Mouse (Mus musculus): ENCODE measurements around the gene Galnt10. TPM values are rescaled to one million over a fixed set of nuclear protein-coding genes. Genes with fewer than 3 reads are reported as not detected.

Galnt10 gene
- 27.1 and 30.9 TPM in 2 replicates for polyA plus RNA-seq (2015; fragmentation: Nextera tagmentation; extraction: Ambion mirVana)

DNA sequence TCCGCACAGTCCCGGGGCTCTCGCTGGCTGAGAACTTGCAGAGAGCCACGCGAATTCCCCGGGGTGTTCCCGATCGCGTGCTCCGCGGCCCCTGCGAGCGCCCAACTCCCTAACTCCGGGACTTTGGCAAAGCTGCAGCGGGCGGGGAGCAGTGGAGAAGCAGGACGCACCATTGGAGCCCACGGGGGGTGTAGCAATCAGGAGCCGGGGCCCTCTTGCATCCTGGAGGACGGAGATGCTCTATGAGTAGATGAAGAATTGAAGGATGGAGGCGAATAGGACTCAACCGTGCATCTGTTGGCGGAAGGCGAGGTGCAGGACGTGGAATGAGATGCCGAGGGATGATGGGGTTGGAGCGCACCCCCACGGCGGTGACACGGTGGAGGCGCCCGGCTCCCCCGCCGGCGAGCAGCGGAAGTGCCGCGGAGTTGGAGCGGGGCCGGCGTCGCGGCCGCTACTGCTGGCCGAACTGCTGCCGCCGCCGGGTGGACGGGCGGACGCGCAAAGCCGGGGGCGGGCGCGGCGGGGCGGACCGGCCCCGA, at the start of gene Galnt10:
Gene Galnt10 (plus strand): TSS at position 425 of the 542 bp plus-strand sequence.
- Histone ChIP-seq H3K27me3 (peaks cover 9% of the 10 kb centered on the region), H3K9ac (peak within 1 kb of the TSS; percentile 93), H3K4me3 (replicated peaks) (peak within 1 kb of the TSS; percentile 85), H3K27ac (replicated peaks) (peak within 1 kb of the TSS; percentile 78), H3K4me1 (replicated peaks) (peaks cover 55% of the 10 kb centered on the region), H3K4me2 (peak within 1 kb of the TSS; percentile 98), H3K9me3 (replicated peaks) (no peaks in the 10 kb centered on the region), H3K36me3 (replicated peaks) (peaks cover 22% of the 10 kb centered on the region)
- WGBS (ENCODE audit: insufficient replicate concordance) = under 1% methylated on average over 57 of the region's 60 CpGs
- peak; percentile 88 for ATAC-seq (ENCODE audit: insufficient read depth)

DNA sequence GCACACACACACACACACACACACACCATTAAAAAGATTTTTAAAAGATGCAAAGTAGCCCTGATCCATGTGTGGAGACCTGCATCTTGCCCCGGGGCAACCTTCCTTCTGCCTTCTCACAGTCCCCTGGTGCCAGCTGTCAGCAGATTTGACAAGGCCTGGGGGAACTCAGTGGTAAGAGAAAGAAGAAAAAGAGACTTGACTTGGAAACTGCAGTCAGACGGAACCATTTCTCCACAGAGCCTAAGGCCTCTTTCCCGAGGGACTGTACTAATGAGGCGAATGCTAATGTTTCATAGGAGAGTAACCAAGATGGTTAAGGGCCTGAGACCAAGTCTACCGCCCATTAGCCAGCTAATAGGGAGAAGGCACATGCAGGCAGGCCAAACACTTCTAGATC, 49.3 kb upstream of the Galnt10 start:
- Histone ChIP-seq H3K9me3 (replicated peaks) (no peaks in the 10 kb centered on the region), H3K27me3 (peaks cover 28% of the 10 kb centered on the region), H3K4me1 (replicated peaks) (no peaks in the 10 kb centered on the region), H3K4me3 (replicated peaks) (no peak overlapping the region), H3K9ac (no peak overlapping the region), H3K27ac (replicated peaks) (no peak overlapping the region), H3K4me2 (no peak overlapping the region), H3K36me3 (replicated peaks) (no peaks in the 10 kb centered on the region)
- no peak for ATAC-seq (ENCODE audit: insufficient read depth)
- WGBS (ENCODE audit: insufficient replicate concordance) = 62% methylated on average over 5 of the region's 5 CpGs

DNA sequence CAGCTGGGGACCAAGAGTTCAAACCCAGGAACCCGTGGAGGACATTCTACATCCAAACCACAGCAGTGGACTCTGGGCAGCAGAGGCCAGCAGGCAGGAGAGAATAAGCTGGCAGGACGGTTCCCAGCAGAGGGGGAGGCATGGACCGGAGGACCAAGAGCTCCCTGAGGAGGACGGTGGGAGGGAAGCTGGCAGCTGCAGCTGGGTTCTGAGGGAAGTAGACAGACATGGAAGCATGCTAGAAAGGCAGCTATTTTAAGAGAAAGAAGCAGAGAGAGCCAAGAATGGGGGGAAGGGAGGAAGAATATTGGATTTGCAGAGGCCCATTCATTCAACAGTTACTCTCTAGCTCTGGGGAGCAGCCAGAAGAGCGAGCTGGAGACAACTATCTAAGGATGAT, 47.1 kb upstream of the Galnt10 start:
- no peak overlapping the region for H3K27ac ChIP-seq (replicated peaks)
- no peaks in the 10 kb centered on the region for H3K9me3 ChIP-seq (replicated peaks)
- ATAC-seq (ENCODE audit: insufficient read depth) = no peak
- peaks cover 12% of the 10 kb centered on the region for H3K4me1 ChIP-seq (replicated peaks)
- H3K4me2 ChIP-seq = no peak overlapping the region
- no peak overlapping the region for H3K9ac ChIP-seq
- no peaks in the 10 kb centered on the region for H3K36me3 ChIP-seq (replicated peaks)
- no peak overlapping the region for H3K4me3 ChIP-seq (replicated peaks)
- WGBS (ENCODE audit: insufficient replicate concordance) = 53% methylated on average over 5 of the region's 5 CpGs
- H3K27me3 ChIP-seq = peaks cover 28% of the 10 kb centered on the region

DNA sequence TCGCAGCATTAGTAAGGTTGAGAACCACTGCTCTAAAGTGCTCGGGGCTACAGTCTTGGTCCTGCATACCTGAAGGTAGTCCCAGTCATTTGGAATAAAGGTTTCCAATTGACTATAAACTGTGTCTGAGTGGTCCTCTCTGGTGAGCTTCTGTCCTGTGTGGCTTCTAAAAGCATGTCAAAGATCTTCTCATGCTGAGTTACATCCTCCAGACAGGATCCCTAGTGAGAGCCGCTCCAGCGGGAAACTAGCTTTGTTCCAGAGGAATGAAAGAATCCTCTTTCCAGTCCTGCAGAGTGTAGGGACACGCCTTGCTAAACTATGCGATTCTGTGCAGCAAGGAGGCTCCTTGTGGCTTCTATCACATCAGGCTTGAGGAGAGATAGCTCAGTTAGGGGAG, 45.9 kb upstream of the Galnt10 start:
- H3K36me3 ChIP-seq (replicated peaks) = no peaks in the 10 kb centered on the region
- no peaks in the 10 kb centered on the region for H3K9me3 ChIP-seq (replicated peaks)
- H3K4me1 ChIP-seq (replicated peaks) = peaks cover 12% of the 10 kb centered on the region
- no peak overlapping the region for H3K9ac ChIP-seq
- no peak for ATAC-seq (ENCODE audit: insufficient read depth)
- H3K27me3 ChIP-seq = peaks cover 32% of the 10 kb centered on the region
- no peak overlapping the region for H3K27ac ChIP-seq (replicated peaks)
- no peak overlapping the region for H3K4me3 ChIP-seq (replicated peaks)
- WGBS (ENCODE audit: insufficient replicate concordance) = 66% methylated on average over 6 of the region's 6 CpGs
- H3K4me2 ChIP-seq = no peak overlapping the region

DNA sequence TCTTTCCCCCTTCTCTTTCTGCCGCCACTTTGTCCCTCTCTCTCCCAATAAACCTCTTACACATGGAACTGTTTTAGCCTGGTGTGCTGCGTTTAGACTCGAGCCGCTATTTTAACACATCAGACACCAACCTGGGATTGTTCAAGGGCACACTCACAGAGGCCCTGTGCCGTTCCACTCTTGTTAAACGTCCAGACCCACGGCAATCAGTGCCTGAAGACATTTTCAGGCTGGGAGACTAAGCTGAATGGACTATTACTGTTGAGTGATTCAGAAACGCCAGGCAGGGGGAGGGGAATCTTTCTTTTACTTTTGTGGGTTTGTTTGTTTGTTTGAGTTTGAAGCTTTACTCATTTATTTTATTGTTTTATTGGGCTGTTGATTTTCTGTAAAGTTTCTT, 45.1 kb upstream of the Galnt10 start:
- Histone ChIP-seq H3K27me3 (peaks cover 32% of the 10 kb centered on the region), H3K4me2 (no peak overlapping the region), H3K4me1 (replicated peaks) (peaks cover 12% of the 10 kb centered on the region), H3K9ac (no peak overlapping the region), H3K4me3 (replicated peaks) (no peak overlapping the region), H3K27ac (replicated peaks) (no peak overlapping the region), H3K9me3 (replicated peaks) (no peaks in the 10 kb centered on the region), H3K36me3 (replicated peaks) (no peaks in the 10 kb centered on the region)
- ATAC-seq (ENCODE audit: insufficient read depth) = no peak
- WGBS (ENCODE audit: insufficient replicate concordance) = 46% methylated on average over 8 of the region's 8 CpGs

DNA sequence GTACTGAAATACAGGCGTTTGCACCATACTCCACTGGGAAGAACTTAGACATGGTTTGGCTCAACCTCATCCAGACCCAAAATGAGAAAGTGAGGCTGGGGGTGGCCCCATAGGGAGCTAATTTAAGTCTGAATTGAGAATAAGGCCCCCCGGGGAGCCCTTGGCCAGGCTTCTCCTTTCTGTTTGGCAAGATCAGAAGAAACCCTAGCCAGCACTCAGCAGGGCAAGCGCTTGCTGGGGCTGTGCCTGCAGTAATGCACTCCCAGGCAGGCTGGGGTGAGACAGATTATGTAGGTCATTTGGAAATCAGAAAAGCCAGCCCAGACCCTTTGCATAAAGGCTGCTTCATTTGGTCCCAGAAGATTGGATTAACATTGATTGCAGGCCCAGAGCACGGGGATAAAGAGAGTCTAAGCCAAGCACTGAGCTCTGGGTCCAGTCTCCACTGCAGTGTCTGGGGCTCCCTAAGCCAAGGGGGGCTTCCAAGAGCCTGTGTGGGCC, 44.6 kb upstream of the Galnt10 start:
- WGBS (ENCODE audit: insufficient replicate concordance) = 45% methylated on average over 4 of the region's 4 CpGs
- no peak overlapping the region for H3K4me3 ChIP-seq (replicated peaks)
- no peak overlapping the region for H3K4me2 ChIP-seq
- H3K4me1 ChIP-seq (replicated peaks) = peaks cover 12% of the 10 kb centered on the region
- no peak for ATAC-seq (ENCODE audit: insufficient read depth)
- H3K27me3 ChIP-seq = peaks cover 33% of the 10 kb centered on the region
- no peaks in the 10 kb centered on the region for H3K36me3 ChIP-seq (replicated peaks)
- no peak overlapping the region for H3K9ac ChIP-seq
- H3K9me3 ChIP-seq (replicated peaks) = no peaks in the 10 kb centered on the region
- H3K27ac ChIP-seq (replicated peaks) = no peak overlapping the region

DNA sequence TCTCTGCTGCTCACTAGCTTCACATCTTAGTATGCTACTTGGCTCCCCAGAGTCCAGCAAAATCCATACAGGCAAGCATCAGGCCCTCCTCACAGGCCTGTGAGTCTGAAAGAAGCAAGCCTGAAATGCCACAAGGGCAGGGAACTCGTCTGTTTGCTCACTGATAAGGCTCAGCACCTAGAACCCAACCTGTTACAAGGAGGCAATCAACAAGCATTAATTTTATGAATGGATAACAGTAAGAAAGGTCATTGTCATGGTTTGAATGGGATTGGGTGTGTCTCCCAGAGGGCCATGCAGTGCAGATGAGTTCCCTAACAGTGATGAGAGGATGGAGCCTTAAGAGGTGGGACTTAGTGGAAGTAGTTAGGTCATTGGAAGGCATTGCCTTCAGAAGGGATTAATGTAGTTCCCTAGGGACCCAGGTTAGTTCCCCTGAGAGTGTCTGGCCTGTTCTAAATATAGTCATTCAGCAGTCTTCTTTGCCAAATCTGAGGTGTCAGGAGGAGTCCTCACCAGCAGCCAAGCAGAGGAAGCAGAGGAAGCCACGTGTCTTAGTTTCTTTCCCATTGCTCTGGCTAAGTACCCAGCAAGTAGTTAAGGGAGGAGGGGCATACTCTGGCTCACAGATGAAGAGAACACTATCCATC, 43.3 kb upstream of the Galnt10 start:
- H3K9me3 ChIP-seq (replicated peaks) = no peaks in the 10 kb centered on the region
- no peaks in the 10 kb centered on the region for H3K36me3 ChIP-seq (replicated peaks)
- no peak overlapping the region for H3K4me2 ChIP-seq
- peaks cover 26% of the 10 kb centered on the region; the same call in 1 of the 2 replicates for H3K27me3 ChIP-seq
- H3K9ac ChIP-seq = no peak overlapping the region
- 20% methylated on average over 2 of the region's 2 CpGs for WGBS (ENCODE audit: insufficient replicate concordance)
- H3K27ac ChIP-seq (replicated peaks) = no peak overlapping the region
- ATAC-seq (ENCODE audit: insufficient read depth) = peak; percentile 52; the same call in 1 of the 2 replicates
- peaks cover 12% of the 10 kb centered on the region for H3K4me1 ChIP-seq (replicated peaks)
- no peak overlapping the region for H3K4me3 ChIP-seq (replicated peaks)

DNA sequence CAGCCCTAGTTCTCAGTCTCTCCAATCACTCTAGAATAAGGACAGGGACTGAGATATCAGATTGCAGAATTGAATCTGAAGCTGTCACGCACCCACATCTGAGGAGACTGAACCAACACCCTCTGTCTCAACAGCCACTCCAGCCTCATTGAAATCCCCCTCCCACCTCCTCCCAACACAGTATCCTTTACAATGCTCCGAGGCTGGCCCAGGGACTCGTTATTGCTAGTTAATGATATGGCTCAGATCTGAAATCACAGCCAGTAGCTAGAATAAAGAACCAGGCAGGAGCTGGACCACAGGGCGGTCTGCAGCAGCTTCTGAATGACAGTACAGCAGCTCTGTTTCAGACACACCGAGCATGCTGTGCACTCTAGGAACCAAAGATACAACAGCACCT, 40.2 kb upstream of the Galnt10 start:
- H3K36me3 ChIP-seq (replicated peaks) = no peaks in the 10 kb centered on the region
- H3K27ac ChIP-seq (replicated peaks) = no peak overlapping the region
- no peak overlapping the region for H3K9ac ChIP-seq
- 56% methylated on average over 5 of the region's 5 CpGs for WGBS (ENCODE audit: insufficient replicate concordance)
- peaks cover 25% of the 10 kb centered on the region; the same call in 1 of the 2 replicates for H3K27me3 ChIP-seq
- no peaks in the 10 kb centered on the region for H3K9me3 ChIP-seq (replicated peaks)
- no peak overlapping the region for H3K4me2 ChIP-seq
- H3K4me1 ChIP-seq (replicated peaks) = peaks cover 12% of the 10 kb centered on the region
- no peak overlapping the region for H3K4me3 ChIP-seq (replicated peaks)
- ATAC-seq (ENCODE audit: insufficient read depth) = no peak

DNA sequence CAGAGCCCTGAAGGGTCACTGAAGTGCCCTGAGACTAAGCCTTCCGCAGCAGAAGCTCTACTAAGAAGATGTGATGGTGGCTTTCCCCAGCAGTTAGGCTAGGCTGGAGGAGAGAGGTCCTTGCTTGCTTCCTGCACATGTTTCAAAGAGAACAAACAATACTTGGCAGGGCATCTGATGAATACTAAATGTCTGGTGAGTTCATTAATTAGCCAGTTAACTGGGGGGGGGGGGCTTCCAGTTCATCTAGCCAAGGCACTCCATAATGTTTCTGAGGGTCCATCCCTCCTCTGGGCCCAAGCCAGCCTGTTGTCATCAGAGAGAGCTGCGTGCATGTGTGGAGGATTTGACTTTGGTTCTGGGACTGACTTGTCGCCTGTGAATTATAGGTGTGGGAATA, 39.6 kb upstream of the Galnt10 start:
- Histone ChIP-seq H3K4me1 (replicated peaks) (peaks cover 12% of the 10 kb centered on the region), H3K4me3 (replicated peaks) (no peak overlapping the region), H3K36me3 (replicated peaks) (no peaks in the 10 kb centered on the region), H3K9ac (no peak overlapping the region), H3K27ac (replicated peaks) (no peak overlapping the region), H3K4me2 (no peak overlapping the region), H3K9me3 (replicated peaks) (no peaks in the 10 kb centered on the region), H3K27me3 (peaks cover 26% of the 10 kb centered on the region; the same call in 1 of the 2 replicates)
- ATAC-seq (ENCODE audit: insufficient read depth) = no peak
- 65% methylated on average over 3 of the region's 3 CpGs for WGBS (ENCODE audit: insufficient replicate concordance)

DNA sequence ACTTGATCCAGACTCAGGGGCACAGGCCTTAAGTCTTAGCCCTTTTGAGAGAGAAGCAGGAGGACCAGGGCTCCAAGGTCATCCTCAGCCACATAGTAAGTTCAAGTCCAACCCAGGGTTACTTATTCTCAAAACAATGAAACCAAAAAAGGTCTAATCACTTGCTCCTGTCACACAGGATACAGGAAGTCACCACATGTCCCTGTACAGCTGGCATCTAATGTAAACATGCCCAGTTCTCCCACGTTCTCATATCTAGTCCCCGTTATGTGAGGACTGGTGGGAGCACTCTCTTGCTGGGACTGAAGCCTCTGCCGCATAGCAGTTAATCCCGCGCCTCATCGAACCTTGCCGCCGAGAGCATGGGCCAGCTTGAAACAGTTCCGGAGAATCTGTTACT, 30.7 kb upstream of the Galnt10 start:
- no peaks in the 10 kb centered on the region for H3K4me1 ChIP-seq (replicated peaks)
- H3K27me3 ChIP-seq = peaks cover 48% of the 10 kb centered on the region
- no peak overlapping the region for H3K27ac ChIP-seq (replicated peaks)
- no peak overlapping the region for H3K4me2 ChIP-seq
- H3K36me3 ChIP-seq (replicated peaks) = no peaks in the 10 kb centered on the region
- WGBS (ENCODE audit: insufficient replicate concordance) = 73% methylated on average over 9 of the region's 9 CpGs
- H3K4me3 ChIP-seq (replicated peaks) = no peak overlapping the region
- no peak for ATAC-seq (ENCODE audit: insufficient read depth)
- H3K9me3 ChIP-seq (replicated peaks) = no peaks in the 10 kb centered on the region
- H3K9ac ChIP-seq = no peak overlapping the region

DNA sequence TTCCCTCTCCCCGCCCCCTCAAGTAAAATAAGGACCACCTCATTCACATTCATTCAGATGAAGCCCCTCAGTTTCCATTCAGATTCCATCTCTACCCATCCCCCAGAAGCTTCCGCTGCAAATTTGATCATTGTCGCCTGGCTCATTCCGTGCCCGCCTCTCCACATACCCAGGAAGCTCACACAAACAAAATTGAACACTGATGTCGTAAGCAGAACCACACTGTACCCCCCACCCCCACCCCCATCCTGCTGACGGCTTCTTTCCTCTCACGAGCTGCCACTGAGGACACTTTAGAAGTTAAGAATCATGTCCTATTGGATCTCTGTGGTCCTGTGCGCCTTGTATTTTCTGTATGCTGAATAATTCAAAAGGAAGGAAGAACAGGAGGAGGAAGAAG, 30.0 kb upstream of the Galnt10 start:
- Histone ChIP-seq H3K4me1 (replicated peaks) (no peaks in the 10 kb centered on the region), H3K9ac (no peak overlapping the region), H3K36me3 (replicated peaks) (no peaks in the 10 kb centered on the region), H3K9me3 (replicated peaks) (no peaks in the 10 kb centered on the region), H3K27me3 (peaks cover 43% of the 10 kb centered on the region), H3K27ac (replicated peaks) (no peak overlapping the region), H3K4me3 (replicated peaks) (no peak overlapping the region), H3K4me2 (no peak overlapping the region)
- no peak for ATAC-seq (ENCODE audit: insufficient read depth)
- WGBS (ENCODE audit: insufficient replicate concordance) = 31% methylated on average over 9 of the region's 9 CpGs

Measured in liver, embryonic 15.5 days (tissue).